Mouse (Mus musculus) heart, adult 2 months (tissue): ENCODE data around the gene Angptl8. TPM values are rescaled to one million over a fixed set of nuclear protein-coding genes. Genes with fewer than 3 reads are reported as not detected.
"Not testable (repeated sequence)": the region's sequence is repeated elsewhere in the genome, so short reads cannot be mapped to it uniquely, and the experiment has no call there.

Experiments
- DNase-seq, 2 experiments: peaks; one replicate each; pipeline ENCODE4 v3.0.0; 2021
- H3K27ac ChIP-seq: fragments of 200-600 bp; 2 replicates; pipeline ENCODE4 v1.8.1; 2022
- H3K27me3 ChIP-seq: fragments of 200-500 bp; 2 replicates; pipeline ENCODE4 v1.6.1; 2012; ENCODE audit warnings: mild to moderate bottlenecking, low read length, inconsistent platforms, mixed read lengths; ENCODE audit not compliant: control insufficient read depth, insufficient read depth
- H3K36me3 ChIP-seq: fragments of 200-500 bp; 2 replicates; pipeline ENCODE4 v1.6.1; 2012; ENCODE audit warnings: low read length, inconsistent platforms; ENCODE audit not compliant: control insufficient read depth, insufficient read depth
- H3K4me1 ChIP-seq: fragments of 200-500 bp; 2 replicates; pipeline ENCODE4 v1.6.1; 2011; ENCODE audit warnings: low read length; ENCODE audit not compliant: control insufficient read depth, insufficient read depth
- H3K4me3 ChIP-seq: fragments of 200-600 bp; 2 replicates; pipeline ENCODE4 v1.8.1; 2022
- H3K79me2 ChIP-seq: fragments of 200-500 bp; replicated peaks from 2 replicates; pipeline ENCODE4 v1.6.1; 2012; ENCODE audit warnings: mild to moderate bottlenecking, inconsistent platforms, low read length, moderate library complexity, mixed read lengths; ENCODE audit not compliant: control insufficient read depth, insufficient read depth
- H3K9ac ChIP-seq: fragments of 200-500 bp; 2 replicates; pipeline ENCODE4 v1.6.1; 2012; ENCODE audit warnings: low read depth, mild to moderate bottlenecking, control low read depth, inconsistent platforms, low read length, mixed read lengths
- CTCF ChIP-seq: fragments of 200-600 bp; IDR thresholded peaks from 2 replicates; pipeline ENCODE4 v1.8.1; 2022; ENCODE audit warnings: antibody characterized with exemption, mild to moderate bottlenecking, moderate library complexity
- EP300 ChIP-seq: fragments of 200-500 bp; IDR thresholded peaks from 2 replicates; pipeline ENCODE4 v1.6.1; 2011; ENCODE audit warnings: low read depth, low read length, control low read depth; ENCODE audit not compliant: insufficient read depth
- POLR2A ChIP-seq: fragments of 200-500 bp; IDR thresholded peaks from 2 replicates; pipeline ENCODE4 v1.6.1; 2011; ENCODE audit warnings: mild to moderate bottlenecking, low read depth, low read length, control low read depth; ENCODE audit not compliant: insufficient read depth
- WGBS: fragments of 180-500 bp; shearing (Covaris S2); methylation state at CpG from one replicate; pipeline ENCODE4 v1.1.7; 2018; 5-methylcytosine and 5-hydroxymethylcytosine counted together
- intact Hi-C: fragments of 180-260 bp; cut with DNase I; formaldehyde crosslinking; loops from one replicate; pipeline ENCODE4 v1.15.1; 2025
- polyA plus RNA-seq: library from polyadenylated mRNA; depleted of rRNA; stranded (reverse); fragments of >200 nt; gene quantifications from 2 replicates; pipeline ENCODE4 v1.2.3, GENCODE M21; 2012
- total RNA-seq, 2 experiments: library from RNA; stranded (reverse); gene quantifications; 2 replicates each; pipeline ENCODE4 v1.2.3; 2021

The Angptl8 gene
- total and polyA plus RNA-seq, 3 experiments = 2.4 TPM; not detected in 2

GRCm38 (mm10) chr9:21792644-21793043, 42.7 kb upstream of the Angptl8 start:
- intact Hi-C loops = no loop called here
- 4% methylated on average over 8 of the region's 8 CpGs for WGBS
- Histone ChIP-seq H3K4me1 (peaks cover 26% of the 10 kb centered on the region), H3K9ac (no peak overlapping the region), H3K27me3 (no peaks in the 10 kb centered on the region), H3K4me3 (no peak overlapping the region), H3K36me3 (peaks cover 13% of the 10 kb centered on the region), H3K27ac (peak overlapping the region; percentile 62), H3K79me2 (peaks cover 3% of the 10 kb centered on the region; the same call in 1 of the 2 replicates)
- TF ChIP-seq EP300 (no peak), CTCF (no peak), POLR2A (no peak)
- peak; percentile 54 to 65 for DNase-seq

- H3K4me3 ChIP-seq, DNase-seq, H3K79me2 ChIP-seq, H3K9ac ChIP-seq, H3K27ac ChIP-seq, intact Hi-C loops, H3K27me3 ChIP-seq: not testable (repeated sequence)
- 95% methylated on average over 6 of the region's 6 CpGs for WGBS
- Histone ChIP-seq H3K36me3 (peaks cover 13% of the 10 kb centered on the region), H3K4me1 (peaks cover 23% of the 10 kb centered on the region)
Observed at GRCm38 (mm10) chr9:21793507-21793906, 41.8 kb upstream of the Angptl8 start.

GRCm38 (mm10) chr9:21794344-21794834, 40.9 kb upstream of the Angptl8 start:
- intact Hi-C loops = no loop called here
- Histone ChIP-seq H3K79me2 (peaks cover 3% of the 10 kb centered on the region; the same call in 1 of the 2 replicates), H3K27me3 (no peaks in the 10 kb centered on the region), H3K4me1 (peaks cover 25% of the 10 kb centered on the region), H3K4me3 (no peak overlapping the region), H3K36me3 (peaks cover 13% of the 10 kb centered on the region), H3K27ac (no peak overlapping the region), H3K9ac (no peak overlapping the region)
- WGBS = 90% methylated on average over 18 of the region's 18 CpGs
- TF ChIP-seq EP300 = no peak
- TF ChIP-seq POLR2A = no peak
- no peak for TF ChIP-seq CTCF
- no peak for DNase-seq

GRCm38 (mm10) chr9:21794925-21795324, 40.4 kb upstream of the Angptl8 start:
- no peak overlapping the region for H3K27ac ChIP-seq
- H3K9ac ChIP-seq = no peak overlapping the region
- no peak for DNase-seq
- intact Hi-C loops = no loop called here
- 90% methylated on average over 25 of the region's 25 CpGs for WGBS
- no peak overlapping the region for H3K4me3 ChIP-seq
- peaks cover 13% of the 10 kb centered on the region for H3K36me3 ChIP-seq
- H3K4me1 ChIP-seq = peaks cover 25% of the 10 kb centered on the region
- no peaks in the 10 kb centered on the region for H3K27me3 ChIP-seq
- no peak for TF ChIP-seq CTCF
- TF ChIP-seq EP300 = no peak
- no peak for TF ChIP-seq POLR2A
- H3K79me2 ChIP-seq = peaks cover 3% of the 10 kb centered on the region; the same call in 1 of the 2 replicates

GRCm38 (mm10) chr9:21795579-21795978, 39.7 kb upstream of the Angptl8 start:
- Histone ChIP-seq H3K27ac (no peak overlapping the region; the same call in 1 of the 2 replicates), H3K4me1 (peaks cover 25% of the 10 kb centered on the region), H3K4me3 (no peak overlapping the region), H3K36me3 (peaks cover 13% of the 10 kb centered on the region), H3K9ac (no peak overlapping the region), H3K79me2 (peaks cover 2% of the 10 kb centered on the region; the same call in 1 of the 2 replicates), H3K27me3 (no peaks in the 10 kb centered on the region)
- intact Hi-C loops = no loop called here
- TF ChIP-seq CTCF = no peak
- no peak for TF ChIP-seq EP300
- TF ChIP-seq POLR2A = no peak
- no peak for DNase-seq
- 71% methylated on average over 5 of the region's 5 CpGs for WGBS

GRCm38 (mm10) chr9:21796259-21796658, 39.1 kb upstream of the Angptl8 start:
- TF ChIP-seq POLR2A = no peak
- no peak for TF ChIP-seq EP300
- TF ChIP-seq CTCF = 0 out of 2 replicates have a peak, but pooled peaks have one; percentile 2
- Histone ChIP-seq H3K27me3 (no peaks in the 10 kb centered on the region), H3K36me3 (peaks cover 10% of the 10 kb centered on the region), H3K4me3 (peak overlapping the region; percentile 35), H3K79me2 (0 out of 2 replicates have a peak, but pooled peaks cover 2% of the 10 kb centered on the region), H3K4me1 (peaks cover 25% of the 10 kb centered on the region), H3K27ac (peak overlapping the region; percentile 96), H3K9ac (peak overlapping the region; percentile 17)
- DNase-seq = no peak
- 15% methylated on average over 3 of the region's 3 CpGs for WGBS
- intact Hi-C loops = no loop called here
